Mouse (Mus musculus): ENCODE results near the gene Prpf38a. TPM values are rescaled to one million over a fixed set of nuclear protein-coding genes. Genes with fewer than 3 reads are reported as not detected.

Gene Prpf38a
- polyA plus RNA-seq (2015; fragmentation: Nextera tagmentation; extraction: Ambion mirVana) = 78.0 and 79.8 TPM in 2 replicates

DNA sequence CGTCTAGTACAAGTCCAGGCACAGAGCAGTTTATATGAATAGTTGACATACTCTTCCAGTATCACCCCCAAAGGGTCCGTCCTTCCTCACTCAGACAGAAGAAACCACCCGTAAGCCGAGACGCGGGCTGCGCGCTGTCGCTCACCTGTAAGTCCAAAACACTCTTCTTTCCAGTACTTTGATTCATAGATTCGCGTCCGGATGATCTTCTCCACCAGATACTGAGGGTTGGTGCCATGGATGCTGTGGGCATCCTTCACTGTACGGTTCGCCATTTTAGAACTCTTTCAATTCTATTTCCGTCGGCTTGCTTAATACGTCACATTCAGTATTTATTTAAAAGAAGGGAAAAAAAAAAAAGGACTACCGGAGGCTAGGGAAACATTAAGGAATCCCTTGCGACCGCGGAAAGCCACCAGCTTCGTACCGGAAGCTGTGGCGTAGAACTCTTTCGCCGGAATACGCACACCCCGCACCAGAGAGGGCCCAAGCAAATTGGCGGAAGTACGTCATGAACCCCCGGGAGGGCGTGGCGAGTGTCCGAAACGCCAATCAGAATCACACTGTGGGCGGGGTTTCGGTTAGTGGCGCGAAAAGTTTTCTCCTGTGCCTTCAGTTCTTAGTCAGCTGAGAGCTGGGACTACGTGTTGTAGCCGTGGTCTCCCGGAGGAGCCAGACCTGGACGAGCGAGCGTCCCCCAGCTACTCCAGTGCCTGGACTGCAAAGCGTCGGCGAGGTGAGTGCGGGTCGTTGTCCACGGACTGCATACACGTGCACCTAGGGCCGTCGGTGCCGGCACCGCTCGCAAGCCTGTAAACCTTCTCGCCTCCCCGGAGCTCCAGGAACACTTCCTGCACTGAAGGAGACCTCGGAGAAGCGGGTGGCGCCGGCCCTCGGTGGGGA, at the start of gene Prpf38a, which contains the start of gene Orc1:
TSS of gene Prpf38a (minus strand) at position 497 of the 903 bp plus-strand sequence.
TSS of gene Orc1 (plus strand) at position 584 of the 903 bp plus-strand sequence.
- peak within 1 kb of the TSS; percentile 80 for H3K9ac ChIP-seq (ENCODE audit: low read depth, low read length)
- peaks cover 5% of the 10 kb centered on the region; the same call in 1 of the 2 replicates for H3K36me3 ChIP-seq (ENCODE audit: control insufficient read depth, insufficient read depth, low read length)
- no peaks in the 10 kb centered on the region for H3K27me3 ChIP-seq (ENCODE audit: control insufficient read depth, insufficient read depth, low read depth, low read length)
- peak within 1 kb of the TSS; percentile 87 for H3K4me3 ChIP-seq (ENCODE audit: low read depth, low read length)
- WGBS = under 1% methylated on average over 63 of the region's 64 CpGs
- no peaks in the 10 kb centered on the region for H3K9me3 ChIP-seq (replicated peaks; ENCODE audit: control insufficient read depth, low read length, poor library complexity, severe bottlenecking)
- ATAC-seq = peak; percentile 99
- peaks cover 16% of the 10 kb centered on the region for H3K4me1 ChIP-seq (ENCODE audit: control insufficient read depth, insufficient read depth, low read length)
- peak within 1 kb of the TSS; percentile 81 for H3K27ac ChIP-seq (ENCODE audit: low read length)
- H3K4me2 ChIP-seq (ENCODE audit: low read length) = peak within 1 kb of the TSS; percentile 99

DNA sequence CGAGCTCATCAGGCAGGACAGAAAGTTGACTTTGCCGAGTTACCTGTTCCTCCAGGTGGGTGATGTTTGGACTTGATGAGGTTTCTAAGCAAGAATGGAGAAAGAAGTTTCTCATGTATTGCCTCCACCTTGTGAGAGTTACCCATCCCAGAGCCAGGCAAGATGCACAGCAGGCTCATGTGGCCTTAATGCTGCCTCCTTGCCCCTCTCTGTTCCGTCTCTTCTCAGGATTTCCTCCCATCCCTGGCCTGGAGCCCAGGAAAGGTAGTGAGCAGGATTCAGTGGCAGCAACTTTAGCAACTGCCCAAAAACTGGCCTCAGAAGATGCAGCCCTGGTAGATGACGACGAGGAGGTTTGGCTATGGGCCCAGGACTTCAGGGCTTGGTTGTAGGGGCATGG, 47.9 kb upstream of the Prpf38a start:
- H3K9me3 ChIP-seq (replicated peaks; ENCODE audit: control insufficient read depth, low read length, poor library complexity, severe bottlenecking) = no peaks in the 10 kb centered on the region
- WGBS = 94% methylated on average over 5 of the region's 5 CpGs
- peaks cover 28% of the 10 kb centered on the region for H3K36me3 ChIP-seq (ENCODE audit: control insufficient read depth, insufficient read depth, low read length)
- no peak overlapping the region for H3K27ac ChIP-seq (ENCODE audit: low read length)
- no peak for ATAC-seq
- H3K4me1 ChIP-seq (ENCODE audit: control insufficient read depth, insufficient read depth, low read length) = no peaks in the 10 kb centered on the region
- no peak overlapping the region for H3K9ac ChIP-seq (ENCODE audit: low read depth, low read length)
- H3K27me3 ChIP-seq (ENCODE audit: control insufficient read depth, insufficient read depth, low read depth, low read length) = no peaks in the 10 kb centered on the region
- no peak overlapping the region for H3K4me3 ChIP-seq (ENCODE audit: low read depth, low read length)
- H3K4me2 ChIP-seq (ENCODE audit: low read length) = no peak overlapping the region

DNA sequence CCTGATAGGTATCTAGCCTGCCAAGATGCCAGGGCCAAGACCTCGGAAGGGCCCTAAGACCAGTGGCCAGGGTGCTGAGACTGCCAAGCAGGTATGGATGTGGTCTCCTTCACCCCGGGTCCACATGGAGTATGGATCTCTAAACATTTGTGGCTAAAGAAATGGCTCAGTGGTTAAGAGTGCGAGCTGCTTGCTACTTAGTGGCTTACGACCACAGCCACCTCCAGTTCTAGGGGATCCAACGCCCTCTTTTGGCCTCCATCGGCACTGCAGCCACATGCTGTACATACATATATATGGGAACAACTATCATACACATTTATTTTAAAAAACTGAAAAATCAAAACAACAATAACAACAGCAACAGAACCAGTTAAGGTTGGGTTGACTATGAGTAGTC, 42.4 kb upstream of the Prpf38a start:
- H3K36me3 ChIP-seq (ENCODE audit: control insufficient read depth, insufficient read depth, low read length) = peaks cover 10% of the 10 kb centered on the region; the same call in 1 of the 2 replicates
- no peak overlapping the region for H3K9ac ChIP-seq (ENCODE audit: low read depth, low read length)
- H3K4me3 ChIP-seq (ENCODE audit: low read depth, low read length) = no peak overlapping the region
- H3K27ac ChIP-seq (ENCODE audit: low read length) = no peak overlapping the region
- H3K4me2 ChIP-seq (ENCODE audit: low read length) = no peak overlapping the region
- ATAC-seq = no peak
- H3K27me3 ChIP-seq (ENCODE audit: control insufficient read depth, insufficient read depth, low read depth, low read length) = no peaks in the 10 kb centered on the region
- peaks cover 14% of the 10 kb centered on the region for H3K4me1 ChIP-seq (ENCODE audit: control insufficient read depth, insufficient read depth, low read length)
- 95% methylated on average over 6 of the region's 6 CpGs for WGBS
- H3K9me3 ChIP-seq (replicated peaks; ENCODE audit: control insufficient read depth, low read length, poor library complexity, severe bottlenecking) = no peaks in the 10 kb centered on the region

DNA sequence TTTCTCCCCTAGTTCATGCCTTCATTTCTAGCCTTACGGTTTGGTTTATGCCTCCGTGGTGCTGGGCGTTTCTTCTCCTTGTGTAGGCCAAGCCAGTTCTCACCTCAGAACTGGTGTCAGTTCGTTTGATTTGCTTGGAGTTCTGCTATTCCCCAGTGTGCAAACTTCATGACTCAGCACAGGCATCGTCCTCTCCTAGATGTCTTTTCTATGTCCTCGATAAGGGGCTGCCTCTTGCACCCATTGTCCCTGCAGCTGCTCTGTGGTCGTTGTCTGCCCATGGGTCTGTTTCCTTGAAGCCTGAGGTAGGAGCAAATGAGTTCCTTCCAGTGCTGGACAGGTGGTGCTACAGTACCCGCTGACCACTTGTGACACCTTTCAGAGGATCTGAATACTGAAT, 41.4 kb upstream of the Prpf38a start:
- Histone ChIP-seq H3K4me3 (ENCODE audit: low read depth, low read length) (peak overlapping the region; percentile 68), H3K9ac (ENCODE audit: low read depth, low read length) (peak overlapping the region; percentile 93), H3K27me3 (ENCODE audit: control insufficient read depth, insufficient read depth, low read depth, low read length) (no peaks in the 10 kb centered on the region), H3K36me3 (ENCODE audit: control insufficient read depth, insufficient read depth, low read length) (peaks cover 8% of the 10 kb centered on the region; the same call in 1 of the 2 replicates), H3K4me1 (ENCODE audit: control insufficient read depth, insufficient read depth, low read length) (peaks cover 14% of the 10 kb centered on the region), H3K4me2 (ENCODE audit: low read length) (peak overlapping the region; percentile 88), H3K9me3 (replicated peaks; ENCODE audit: control insufficient read depth, low read length, poor library complexity, severe bottlenecking) (no peaks in the 10 kb centered on the region), H3K27ac (ENCODE audit: low read length) (peak overlapping the region; percentile 93)
- peak; percentile 5; the same call in 1 of the 2 replicates for ATAC-seq
- WGBS = 16% methylated on average over 8 of the region's 8 CpGs

DNA sequence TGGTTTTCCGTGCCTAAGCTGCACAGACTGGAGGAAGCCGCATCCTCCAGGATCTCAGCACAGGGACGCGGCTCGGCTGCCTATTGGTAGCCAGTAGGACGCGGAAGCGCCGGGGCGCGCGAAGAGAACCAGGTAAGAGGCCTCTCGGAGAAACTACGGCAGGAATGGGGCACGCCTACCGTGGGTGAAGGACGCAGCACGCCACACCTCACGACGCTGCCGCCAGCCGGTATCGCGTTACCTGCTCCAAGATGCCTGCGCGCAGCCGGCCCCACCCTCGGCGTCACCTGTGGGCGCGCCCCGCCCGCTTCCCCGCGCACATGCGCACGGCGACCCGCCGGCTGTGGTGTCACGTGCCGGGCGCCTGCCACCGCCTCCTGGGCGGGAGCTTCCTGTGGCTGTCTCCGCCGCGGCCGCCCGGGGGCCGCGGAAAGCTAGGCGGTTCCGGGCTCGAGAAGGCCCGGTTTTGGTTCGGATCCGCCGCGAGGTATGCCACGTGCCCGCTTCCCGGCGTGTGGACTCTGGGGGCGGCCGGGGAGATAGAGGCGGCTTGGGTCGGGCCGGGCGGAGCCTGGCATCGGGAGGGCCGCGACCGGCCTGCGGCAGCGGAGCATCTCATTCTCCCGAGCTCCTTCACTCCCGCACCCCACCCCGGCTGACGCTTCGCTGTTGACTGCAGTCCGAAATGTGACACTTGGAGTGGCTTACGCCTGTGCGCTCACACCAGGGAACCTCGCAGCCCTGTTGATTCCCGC, 40.6 kb upstream of the Prpf38a start, which contains the start of gene Cc2d1b:
TSS of gene Cc2d1b (plus strand) at position 354 of the 755 bp plus-strand sequence.
- H3K27me3 ChIP-seq (ENCODE audit: control insufficient read depth, insufficient read depth, low read depth, low read length) = no peaks in the 10 kb centered on the region
- ATAC-seq = peak; percentile 94
- WGBS = under 1% methylated on average over 80 of the region's 86 CpGs
- peaks cover 14% of the 10 kb centered on the region for H3K4me1 ChIP-seq (ENCODE audit: control insufficient read depth, insufficient read depth, low read length)
- no peaks in the 10 kb centered on the region for H3K9me3 ChIP-seq (replicated peaks; ENCODE audit: control insufficient read depth, low read length, poor library complexity, severe bottlenecking)
- H3K4me3 ChIP-seq (ENCODE audit: low read depth, low read length) = peak within 1 kb of the TSS; percentile 68
- H3K9ac ChIP-seq (ENCODE audit: low read depth, low read length) = peak within 1 kb of the TSS; percentile 93
- H3K36me3 ChIP-seq (ENCODE audit: control insufficient read depth, insufficient read depth, low read length) = peaks cover 1% of the 10 kb centered on the region; the same call in 1 of the 2 replicates
- H3K27ac ChIP-seq (ENCODE audit: low read length) = peak within 1 kb of the TSS; percentile 93
- peak within 1 kb of the TSS; percentile 88 for H3K4me2 ChIP-seq (ENCODE audit: low read length)

DNA sequence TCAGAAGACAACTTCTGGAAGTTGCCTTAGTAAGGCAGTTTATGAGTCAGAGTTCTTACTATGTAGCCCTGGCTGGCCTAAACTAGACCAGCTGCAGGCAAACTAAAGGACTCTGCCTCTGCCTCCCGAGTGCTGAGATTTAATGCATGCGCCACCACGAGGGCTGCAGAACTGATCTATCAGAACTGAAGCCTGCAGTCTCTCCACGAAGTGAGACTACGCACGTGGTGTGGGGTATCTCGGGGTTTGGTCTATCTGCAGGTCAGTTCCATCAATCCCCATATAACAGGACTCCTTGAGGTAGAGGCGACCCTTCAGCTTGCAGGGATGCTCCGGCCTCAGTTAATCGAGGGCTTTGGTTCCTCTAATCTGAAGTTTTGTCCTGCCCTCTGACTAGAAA, 40.0 kb upstream of the Prpf38a start:
- no peaks in the 10 kb centered on the region for H3K9me3 ChIP-seq (replicated peaks; ENCODE audit: control insufficient read depth, low read length, poor library complexity, severe bottlenecking)
- peaks cover 14% of the 10 kb centered on the region for H3K4me1 ChIP-seq (ENCODE audit: control insufficient read depth, insufficient read depth, low read length)
- H3K36me3 ChIP-seq (ENCODE audit: control insufficient read depth, insufficient read depth, low read length) = no peaks in the 10 kb centered on the region
- H3K27me3 ChIP-seq (ENCODE audit: control insufficient read depth, insufficient read depth, low read depth, low read length) = no peaks in the 10 kb centered on the region
- H3K9ac ChIP-seq (ENCODE audit: low read depth, low read length) = peak overlapping the region; percentile 93
- H3K4me3 ChIP-seq (ENCODE audit: low read depth, low read length) = peak overlapping the region; percentile 68
- H3K4me2 ChIP-seq (ENCODE audit: low read length) = peak overlapping the region; percentile 88
- ATAC-seq = peak; percentile 61
- WGBS = 1% methylated on average over 10 of the region's 10 CpGs
- peak overlapping the region; percentile 93 for H3K27ac ChIP-seq (ENCODE audit: low read length)

DNA sequence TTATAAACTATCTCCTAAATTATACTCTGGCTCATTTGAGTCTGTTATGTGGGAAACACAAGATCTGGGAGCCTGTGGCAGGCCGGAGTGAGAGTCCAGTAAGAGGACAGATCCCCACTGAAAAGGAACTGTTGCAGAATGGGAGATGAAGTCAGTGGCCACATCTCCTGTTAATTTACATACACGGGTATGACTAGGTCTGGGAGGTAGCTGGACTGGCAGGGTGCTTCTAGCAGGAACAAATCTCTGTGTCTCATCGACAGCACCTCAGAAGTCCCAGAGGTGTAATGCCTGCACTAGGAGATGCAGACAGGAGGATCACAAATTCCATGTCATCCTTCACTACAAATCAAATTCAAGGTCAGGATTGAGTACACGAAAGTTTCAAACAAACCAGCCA, 39.5 kb upstream of the Prpf38a start:
- Histone ChIP-seq H3K27me3 (ENCODE audit: control insufficient read depth, insufficient read depth, low read depth, low read length) (no peaks in the 10 kb centered on the region), H3K4me3 (ENCODE audit: low read depth, low read length) (peak overlapping the region; percentile 68; the same call in 1 of the 2 replicates), H3K4me1 (ENCODE audit: control insufficient read depth, insufficient read depth, low read length) (peaks cover 14% of the 10 kb centered on the region), H3K27ac (ENCODE audit: low read length) (peak overlapping the region; percentile 93), H3K4me2 (ENCODE audit: low read length) (peak overlapping the region; percentile 88), H3K9me3 (replicated peaks; ENCODE audit: control insufficient read depth, low read length, poor library complexity, severe bottlenecking) (no peaks in the 10 kb centered on the region), H3K36me3 (ENCODE audit: control insufficient read depth, insufficient read depth, low read length) (no peaks in the 10 kb centered on the region), H3K9ac (ENCODE audit: low read depth, low read length) (peak overlapping the region; percentile 93)
- ATAC-seq = no peak
- 75% methylated on average over 4 of the region's 4 CpGs for WGBS

DNA sequence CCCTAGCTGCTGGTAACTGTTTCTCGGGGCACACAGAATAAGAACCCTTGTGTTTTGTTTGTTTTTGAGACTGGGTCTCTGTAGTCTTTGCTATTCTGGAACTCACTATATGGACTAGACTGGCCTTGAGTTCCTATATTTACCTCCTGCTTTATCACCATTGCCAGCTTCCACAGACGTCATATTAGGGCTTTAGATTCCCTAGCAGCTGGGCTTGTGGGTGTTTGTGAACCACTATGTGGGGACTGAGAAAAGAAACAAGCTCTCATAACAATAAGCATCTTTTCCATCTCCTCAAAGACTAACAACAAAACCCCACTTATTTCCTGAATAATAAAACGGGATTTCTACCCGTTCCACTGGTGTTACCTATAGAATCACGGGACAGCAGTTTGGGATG, 31.8 kb upstream of the Prpf38a start:
- ATAC-seq = no peak
- H3K9me3 ChIP-seq (replicated peaks; ENCODE audit: control insufficient read depth, low read length, poor library complexity, severe bottlenecking) = no peaks in the 10 kb centered on the region
- H3K27me3 ChIP-seq (ENCODE audit: control insufficient read depth, insufficient read depth, low read depth, low read length) = no peaks in the 10 kb centered on the region
- H3K36me3 ChIP-seq (ENCODE audit: control insufficient read depth, insufficient read depth, low read length) = no peaks in the 10 kb centered on the region
- H3K27ac ChIP-seq (ENCODE audit: low read length) = no peak overlapping the region
- no peak overlapping the region for H3K9ac ChIP-seq (ENCODE audit: low read depth, low read length)
- H3K4me1 ChIP-seq (ENCODE audit: control insufficient read depth, insufficient read depth, low read length) = no peaks in the 10 kb centered on the region
- H3K4me3 ChIP-seq (ENCODE audit: low read depth, low read length) = no peak overlapping the region
- H3K4me2 ChIP-seq (ENCODE audit: low read length) = no peak overlapping the region
- WGBS = 89% methylated on average over 5 of the region's 5 CpGs
